Mouse (Mus musculus) heart, embryonic 14.5 days (tissue): ENCODE measurements around the gene Tspan12. TPM values are rescaled to one million over a fixed set of nuclear protein-coding genes. Genes with fewer than 3 reads are reported as not detected.

ENCODE experiments used
- ATAC-seq: fragments of 200-750 bp; cut with Nextera tagmentation; 2 replicates; pipeline ENCODE4 v1.8.0; 2017; ENCODE audit warnings: low read depth, moderate TSS enrichment; ENCODE audit not compliant: insufficient number of reproducible peaks, insufficient read depth, low FRiP score
- H3K27ac ChIP-seq, 2 experiments: fragments of 200-500 bp in 1 of 2; fragments of 300-500 bp in 1 of 2; sonication (generic) in 1 of 2; replicated peaks in 1 of 2; 2 replicates each; pipeline ENCODE4 v1.5.1; 2012 to 2014; ENCODE audit warnings: low read depth in 2 of 2, low read length in 2 of 2, control low read depth in 1 of 2, mild to moderate bottlenecking in 1 of 2, mixed read lengths in 1 of 2; ENCODE audit not compliant: control insufficient read depth in 1 of 2, insufficient read depth in 1 of 2
- H3K27me3 ChIP-seq: fragments of 300-500 bp; sonication (generic); 2 replicates; pipeline ENCODE4 v1.6.1; 2014; ENCODE audit warnings: mild to moderate bottlenecking, low read length, control low read depth; ENCODE audit not compliant: control insufficient read depth, insufficient read depth
- H3K36me3 ChIP-seq: fragments of 300-500 bp; sonication (generic); 2 replicates; pipeline ENCODE4 v1.6.1; 2014; ENCODE audit warnings: mild to moderate bottlenecking, control low read depth, low read length, mixed read lengths; ENCODE audit not compliant: control insufficient read depth, insufficient read depth
- H3K4me1 ChIP-seq, 2 experiments: fragments of 200-500 bp in 1 of 2; fragments of 300-500 bp in 1 of 2; sonication (generic) in 1 of 2; 2 replicates each; pipeline ENCODE4 v1.6.1; 2012 to 2014; ENCODE audit warnings: low read length in 2 of 2, control low read depth in 1 of 2, mixed read lengths in 1 of 2; ENCODE audit not compliant: control insufficient read depth in 2 of 2, insufficient read depth in 2 of 2
- H3K4me2 ChIP-seq: fragments of 300-500 bp; sonication (generic); 2 replicates; pipeline ENCODE4 v1.6.1; 2014; ENCODE audit warnings: mild to moderate bottlenecking, low read length
- H3K4me3 ChIP-seq, 2 experiments: fragments of 200-500 bp in 1 of 2; fragments of 300-500 bp in 1 of 2; sonication (generic) in 1 of 2; 2 replicates each; pipeline ENCODE4 v1.5.1; 2012 to 2014; ENCODE audit warnings: low read length in 2 of 2, mild to moderate bottlenecking in 2 of 2, control low read depth in 1 of 2, low read depth in 1 of 2, moderate library complexity in 1 of 2; ENCODE audit not compliant: control insufficient read depth in 1 of 2, insufficient read depth in 1 of 2
- H3K9ac ChIP-seq: fragments of 300-500 bp; sonication (generic); 2 replicates; pipeline ENCODE4 v1.6.1; 2014; ENCODE audit warnings: mild to moderate bottlenecking, low read length
- H3K9me3 ChIP-seq: fragments of 300-500 bp; sonication (generic); 2 replicates; pipeline ENCODE4 v1.6.1; 2016; ENCODE audit warnings: low read length, control low read depth; ENCODE audit not compliant: control insufficient read depth
- WGBS: fragments of 180-500 bp; shearing (Covaris S2); extraction: QIAGEN DNeasy Blood & Tissue Kit; methylation state at CpG from one replicate; pipeline ENCODE4 v1.1.7; 2014; 5-methylcytosine and 5-hydroxymethylcytosine counted together
- polyA plus RNA-seq: library from polyadenylated mRNA; unstranded; fragments of >200 nt; fragmentation: Nextera tagmentation; extraction: Ambion mirVana; gene quantifications from 2 replicates; pipeline ENCODE4 v1.2.1, GENCODE M21; 2014

The Tspan12 gene
- polyA plus RNA-seq, 1 experiment from 2014 or later: 84.0 TPM

DNA sequence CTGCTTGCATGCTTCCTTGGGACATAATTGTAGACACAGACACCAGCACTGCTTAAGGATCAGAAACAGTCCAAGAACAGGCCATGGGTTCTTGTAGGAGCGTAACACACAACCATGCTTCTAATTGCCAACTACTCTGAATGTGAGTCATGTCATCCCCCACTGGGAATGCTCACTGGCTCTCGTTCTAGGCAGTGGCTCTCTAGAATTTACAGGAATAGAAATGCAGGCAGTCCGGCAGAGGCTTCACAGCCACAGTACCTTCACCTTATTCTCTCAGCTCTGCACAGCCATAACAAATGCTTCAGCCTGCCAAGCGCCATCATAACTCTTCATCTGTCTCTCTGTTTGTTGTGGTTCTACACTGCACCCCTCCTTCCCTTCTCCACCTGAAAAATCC is 23.9 kb downstream of the Tspan12 start:
- WGBS: 68% methylated on average over 4 of the region's 4 CpGs
- H3K9ac ChIP-seq: no peak overlapping the region
- H3K27me3 ChIP-seq: no peaks in the 10 kb centered on the region
- no peak overlapping the region for H3K4me2 ChIP-seq
- H3K4me3 ChIP-seq: no peak overlapping the region
- peaks cover 28% of the 10 kb centered on the region for H3K36me3 ChIP-seq
- peaks cover 4 to 6% of the 10 kb centered on the region in 2 experiments for H3K4me1 ChIP-seq
- H3K9me3 ChIP-seq: no peaks in the 10 kb centered on the region
- no peak overlapping the region for H3K27ac ChIP-seq
- ATAC-seq: no peak

DNA sequence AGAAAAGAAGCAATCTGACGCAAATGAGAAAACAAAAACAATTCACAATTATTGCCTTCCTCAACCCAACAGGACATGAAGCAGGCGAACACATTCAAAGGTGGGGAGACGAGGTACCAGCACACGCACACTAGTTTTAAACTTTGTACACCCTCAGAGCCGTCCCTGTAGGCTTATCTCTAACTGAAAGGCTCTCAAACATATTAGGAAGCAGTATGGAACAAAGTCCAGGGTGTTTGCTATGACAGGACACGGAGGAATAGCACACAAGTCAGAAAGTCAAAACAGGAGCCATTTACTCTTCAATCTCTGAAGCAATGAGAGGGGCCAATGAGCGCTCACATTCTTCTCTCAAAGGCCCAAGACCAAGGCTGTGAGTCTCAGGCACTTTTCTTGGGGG is 24.3 kb downstream of the Tspan12 start:
- Histone ChIP-seq H3K4me3 (no peak overlapping the region), H3K4me2 (no peak overlapping the region), H3K27ac (no peak overlapping the region), H3K27me3 (no peaks in the 10 kb centered on the region), H3K9ac (no peak overlapping the region), H3K9me3 (no peaks in the 10 kb centered on the region), H3K4me1 (peaks cover 7 to 10% of the 10 kb centered on the region in 2 experiments), H3K36me3 (peaks cover 25% of the 10 kb centered on the region)
- WGBS: 77% methylated on average over 7 of the region's 7 CpGs
- ATAC-seq: no peak

DNA sequence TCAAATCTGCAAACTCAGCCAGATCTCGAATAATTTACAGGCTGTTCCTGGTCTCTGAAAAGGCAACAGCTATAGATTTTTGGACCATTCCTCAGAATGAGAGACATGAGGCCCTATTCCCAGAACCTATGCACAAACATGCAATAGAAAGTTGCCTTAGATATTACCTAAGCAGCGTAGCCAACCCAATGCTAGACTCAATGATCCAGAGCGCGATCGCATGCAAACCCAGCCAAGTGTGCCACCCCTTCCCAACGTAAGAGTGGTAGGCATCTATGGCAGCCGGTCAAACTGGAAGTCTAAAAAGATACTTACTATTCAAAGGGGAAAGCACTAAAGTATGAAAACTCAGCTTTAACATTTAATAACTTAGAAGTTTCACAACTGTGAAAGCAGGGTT is 28.6 kb downstream of the Tspan12 start:
- ATAC-seq: no peak
- Histone ChIP-seq H3K9ac (peak overlapping the region; percentile 63; the same call in 1 of the 2 replicates), H3K4me2 (peak overlapping the region; percentile 69), H3K36me3 (peaks cover 6% of the 10 kb centered on the region; the same call in 1 of the 2 replicates), H3K27ac (peak overlapping the region; percentile 82 to 87), H3K9me3 (no peaks in the 10 kb centered on the region), H3K4me3 (no peak overlapping the region), H3K4me1 (peaks cover 9 to 15% of the 10 kb centered on the region in 2 experiments), H3K27me3 (no peaks in the 10 kb centered on the region)
- WGBS: 76% methylated on average over 7 of the region's 7 CpGs

DNA sequence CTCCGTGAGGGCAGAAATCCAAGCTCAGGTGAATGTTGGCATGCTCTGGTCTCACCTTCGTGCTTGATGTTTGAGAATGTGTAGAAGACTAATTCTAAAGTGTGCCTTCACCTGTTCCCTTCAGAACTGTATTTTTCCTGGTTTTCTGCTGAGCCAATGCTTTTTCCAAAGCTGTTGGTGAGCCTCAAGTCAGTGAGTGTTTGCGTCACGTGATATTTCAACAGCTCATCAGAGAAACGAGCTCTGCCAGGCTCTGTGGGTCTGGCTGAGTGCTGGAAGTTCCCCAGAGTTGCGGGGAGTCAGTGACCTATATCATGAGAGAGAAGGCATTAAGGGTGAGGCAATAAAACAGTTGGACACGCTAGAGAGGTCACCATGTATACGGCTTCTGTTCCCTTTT is 29.0 kb downstream of the Tspan12 start:
- H3K36me3 ChIP-seq: peaks cover 6% of the 10 kb centered on the region; the same call in 1 of the 2 replicates
- 21% methylated on average over 8 of the region's 8 CpGs for WGBS
- peak; percentile 86 for ATAC-seq
- H3K9ac ChIP-seq: peak overlapping the region; percentile 63
- H3K9me3 ChIP-seq: no peaks in the 10 kb centered on the region
- H3K4me3 ChIP-seq: peak overlapping the region; percentile 11 to 27
- peaks cover 9 to 18% of the 10 kb centered on the region in 2 experiments for H3K4me1 ChIP-seq
- peak overlapping the region; percentile 69 for H3K4me2 ChIP-seq
- H3K27me3 ChIP-seq: no peaks in the 10 kb centered on the region
- peak overlapping the region; percentile 82 to 87 for H3K27ac ChIP-seq

DNA sequence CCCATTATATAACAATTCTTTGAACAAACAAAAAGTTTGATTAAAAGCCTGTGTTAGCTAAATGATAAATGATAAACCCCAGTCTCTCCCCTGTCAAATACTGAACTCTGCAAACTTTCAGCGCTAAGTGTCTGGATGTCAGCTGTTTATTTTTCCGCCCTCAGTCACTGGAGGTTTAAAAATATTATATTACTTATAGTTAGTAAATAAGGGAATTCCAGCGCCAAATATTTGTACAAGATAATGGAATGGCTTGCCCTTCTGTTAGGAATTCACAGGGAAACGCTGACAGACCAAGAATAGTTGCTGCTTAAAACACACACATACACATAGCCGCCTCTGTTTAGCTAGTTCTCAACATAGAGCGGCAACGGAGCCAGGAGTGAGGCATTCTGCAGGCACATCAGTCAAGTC is 29.6 kb downstream of the Tspan12 start:
- Histone ChIP-seq H3K27me3 (no peaks in the 10 kb centered on the region), H3K9me3 (no peaks in the 10 kb centered on the region), H3K27ac (peak overlapping the region; percentile 82 to 87), H3K36me3 (peaks cover 6% of the 10 kb centered on the region; the same call in 1 of the 2 replicates), H3K4me2 (peak overlapping the region; percentile 69), H3K4me3 (peak overlapping the region; percentile 11 to 27), H3K9ac (peak overlapping the region; percentile 63), H3K4me1 (peaks cover 9 to 19% of the 10 kb centered on the region in 2 experiments)
- WGBS: 12% methylated on average over 7 of the region's 7 CpGs
- ATAC-seq: no peak

GRCm38 (mm10) chr6:21818107-21818807 is 34.1 kb downstream of the Tspan12 start:
- Histone ChIP-seq H3K36me3 (peaks cover 14% of the 10 kb centered on the region), H3K9me3 (no peaks in the 10 kb centered on the region), H3K27ac (no peak overlapping the region), H3K4me1 (peaks cover 4 to 11% of the 10 kb centered on the region in 2 experiments), H3K4me2 (no peak overlapping the region), H3K27me3 (no peaks in the 10 kb centered on the region), H3K4me3 (no peak overlapping the region), H3K9ac (no peak overlapping the region)
- WGBS: 24% methylated on average over 5 of the region's 5 CpGs
- no peak for ATAC-seq

DNA sequence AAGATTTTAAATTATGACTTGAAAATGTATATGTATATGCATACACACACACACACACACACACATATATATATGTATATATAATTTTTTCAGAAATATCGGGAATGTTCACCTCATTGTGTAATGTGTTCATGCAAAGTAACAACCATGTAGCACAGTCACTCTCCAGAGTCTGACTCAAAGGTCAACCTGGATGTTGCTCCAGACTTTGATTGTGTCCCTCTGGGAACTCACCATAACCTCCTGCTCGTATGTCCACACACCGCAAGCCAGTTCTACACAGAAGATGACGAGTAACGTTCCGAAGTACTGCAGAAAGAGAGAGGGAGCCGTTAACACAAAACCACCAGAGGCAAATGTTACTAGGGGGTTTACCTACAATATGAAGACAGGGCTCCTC is 46.3 kb downstream of the Tspan12 start:
- H3K4me3 ChIP-seq: no peak overlapping the region
- H3K27ac ChIP-seq: no peak overlapping the region
- no peak overlapping the region for H3K4me2 ChIP-seq
- ATAC-seq: no peak
- H3K36me3 ChIP-seq: peaks cover 32% of the 10 kb centered on the region
- no peaks in the 10 kb centered on the region for H3K27me3 ChIP-seq
- no peaks in the 10 kb centered on the region for H3K9me3 ChIP-seq
- no peak overlapping the region for H3K9ac ChIP-seq
- 91% methylated on average over 7 of the region's 7 CpGs for WGBS
- H3K4me1 ChIP-seq: no peaks in the 10 kb centered on the region
